Mouse (Mus musculus): ENCODE data around the gene Tbxas1. TPM values are rescaled to one million over a fixed set of nuclear protein-coding genes. Genes with fewer than 3 reads are reported as not detected.

Gene Tbxas1
- total RNA-seq (2021) = 1 to 10 TPM; 2.9 to 3.4 TPM

GRCm38 (mm10) chr6:38875258-38876070 is at the start of gene Tbxas1:
Gene Tbxas1 (plus strand): TSS chr6:38875404.
- DNase-seq (ENCODE audit: extremely low spot score in 1 of 2, low spot score in 1 of 2) = peak; percentile 23 to 40

DNA sequence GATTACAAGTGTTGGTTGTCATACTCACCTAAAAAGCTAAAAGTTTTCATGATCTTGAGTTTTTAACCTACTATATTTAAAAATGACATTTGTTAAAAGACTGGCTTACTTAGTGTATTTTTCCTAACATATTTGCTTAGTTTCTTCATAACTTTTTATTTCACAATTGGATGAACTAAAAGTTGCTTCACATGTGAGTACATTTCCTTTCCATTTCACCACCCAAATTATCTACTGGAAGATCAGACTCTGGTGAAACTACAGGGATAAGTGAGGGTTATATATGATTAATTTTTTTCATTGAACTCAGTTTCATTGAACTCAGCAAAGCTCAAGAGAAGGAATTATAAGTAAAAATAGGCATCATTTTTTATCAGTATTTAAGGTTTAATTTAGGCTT is 49.3 kb upstream of the Tbxas1 start:
- DNase-seq (ENCODE audit: extremely low spot score in 1 of 2, low spot score in 1 of 2) = no peak

- DNase-seq (ENCODE audit: extremely low spot score in 1 of 2, low spot score in 1 of 2) = no peak
Observed at GRCm38 (mm10) chr6:38826857-38827256, 48.3 kb upstream of the Tbxas1 start.

DNA sequence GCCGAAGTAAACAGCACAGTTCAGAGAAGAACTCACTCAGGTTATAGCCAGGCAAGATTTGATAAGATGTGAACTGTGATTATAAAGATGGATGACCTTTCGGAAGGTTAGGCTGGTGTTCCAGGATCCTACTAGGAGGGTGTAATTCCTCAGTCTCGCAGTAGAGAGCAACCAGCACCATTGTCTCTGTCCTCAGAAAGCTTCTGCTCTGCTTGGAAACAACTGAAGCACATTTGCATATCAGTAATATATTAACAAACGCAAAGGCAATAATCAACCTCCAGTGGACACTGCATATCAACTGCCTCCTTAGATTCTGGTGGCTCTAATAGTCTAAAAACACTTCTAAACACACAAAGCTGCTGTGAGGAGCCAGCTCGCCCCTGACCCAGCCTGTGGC is 47.8 kb upstream of the Tbxas1 start:
- no peak for DNase-seq (ENCODE audit: extremely low spot score in 1 of 2, low spot score in 1 of 2)

- no peak for DNase-seq (ENCODE audit: extremely low spot score in 1 of 2, low spot score in 1 of 2)
Observed at GRCm38 (mm10) chr6:38828211-38828610, 47.0 kb upstream of the Tbxas1 start.

- DNase-seq (ENCODE audit: extremely low spot score in 1 of 2, low spot score in 1 of 2) = no peak
Observed at GRCm38 (mm10) chr6:38829452-38829851, 45.8 kb upstream of the Tbxas1 start.

- no peak for DNase-seq (ENCODE audit: extremely low spot score in 1 of 2, low spot score in 1 of 2)
Observed at GRCm38 (mm10) chr6:38833721-38834120, 41.5 kb upstream of the Tbxas1 start.

DNA sequence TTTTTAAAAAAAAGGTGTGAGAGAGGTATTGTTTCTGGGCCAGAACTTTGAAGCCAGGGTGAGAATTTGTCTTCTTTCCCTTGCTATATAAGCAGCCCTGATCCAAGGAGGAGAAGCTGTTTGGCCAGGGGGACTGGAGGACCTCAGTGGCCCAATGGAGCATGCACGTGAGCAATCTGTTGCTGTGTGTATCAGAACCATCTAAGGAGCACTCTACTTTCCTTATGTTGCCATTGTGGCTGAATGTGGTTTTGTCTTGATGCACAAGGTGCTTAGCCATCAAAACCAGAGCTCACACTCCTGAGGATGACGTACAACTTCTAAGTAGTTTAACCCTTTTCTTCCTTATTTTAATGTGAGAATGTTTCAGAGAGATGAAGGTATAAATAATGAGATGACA is 40.5 kb upstream of the Tbxas1 start:
- no peak for DNase-seq (ENCODE audit: extremely low spot score in 1 of 2, low spot score in 1 of 2)

DNA sequence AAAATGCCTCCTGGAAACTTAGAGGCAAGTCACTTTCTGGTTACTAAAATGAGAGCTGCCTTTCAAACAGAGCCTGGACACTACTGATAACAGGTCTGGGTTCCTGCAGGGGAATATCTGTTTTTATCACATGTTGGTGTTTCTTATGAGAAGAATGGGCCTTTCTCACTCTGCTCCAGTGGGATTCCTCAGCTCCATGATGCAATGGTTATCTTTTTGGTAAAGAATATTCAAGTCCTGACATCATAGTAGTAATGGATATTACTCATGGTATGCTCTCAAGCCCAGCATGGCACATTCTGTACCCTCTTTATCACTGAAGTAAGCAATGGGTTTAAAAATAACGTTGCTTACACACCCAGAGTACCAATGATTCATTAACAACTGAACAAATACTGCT is 40.0 kb upstream of the Tbxas1 start:
- DNase-seq (ENCODE audit: extremely low spot score in 1 of 2, low spot score in 1 of 2) = no peak

DNA sequence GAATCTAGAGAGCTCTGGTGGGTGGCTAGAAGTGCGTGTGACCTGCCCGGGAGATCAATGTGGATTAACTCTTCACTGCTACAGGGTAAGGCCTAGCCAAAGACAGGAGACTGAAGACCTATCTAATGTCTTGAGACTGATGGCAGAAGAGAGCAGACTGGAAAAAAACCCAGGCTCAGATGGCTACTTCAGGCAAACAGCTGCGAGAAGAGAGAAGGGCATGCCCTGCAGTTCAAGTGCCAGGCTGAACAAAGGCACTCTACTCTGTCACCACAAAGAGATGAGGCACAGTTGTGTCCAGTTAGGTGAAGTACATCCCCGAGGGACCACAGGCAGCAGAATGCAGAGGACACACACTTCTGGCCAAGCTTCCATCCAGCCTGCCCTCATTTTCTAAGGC is 37.1 kb upstream of the Tbxas1 start:
- DNase-seq (ENCODE audit: extremely low spot score in 1 of 2, low spot score in 1 of 2) = no peak

GRCm38 (mm10) chr6:38839891-38840290 is 35.3 kb upstream of the Tbxas1 start:
- no peak for DNase-seq (ENCODE audit: extremely low spot score in 1 of 2, low spot score in 1 of 2)

DNA sequence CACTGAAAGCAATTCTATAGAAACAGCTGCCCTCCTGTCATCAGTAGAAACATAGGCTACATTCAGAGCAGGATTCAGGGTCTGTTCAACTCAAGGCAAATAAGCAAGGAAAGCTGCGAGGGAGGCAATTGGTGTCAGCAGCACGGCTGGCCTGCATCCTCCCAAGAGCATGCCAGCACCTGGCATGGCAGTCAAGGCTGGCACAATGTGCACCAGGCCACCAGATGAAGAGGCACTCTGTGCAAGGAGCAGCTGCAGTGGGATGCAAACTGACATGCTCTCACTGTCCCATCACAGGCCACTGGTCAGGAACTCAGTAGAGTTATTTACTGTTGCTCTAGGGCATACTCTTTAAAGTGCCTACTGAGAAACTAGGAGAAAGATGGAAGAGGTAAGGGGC is 34.8 kb upstream of the Tbxas1 start:
- no peak for DNase-seq (ENCODE audit: extremely low spot score in 1 of 2, low spot score in 1 of 2)

GRCm38 (mm10) chr6:38840780-38841179 is 34.4 kb upstream of the Tbxas1 start:
- DNase-seq (ENCODE audit: extremely low spot score in 1 of 2, low spot score in 1 of 2) = no peak

GRCm38 (mm10) chr6:38841551-38841950 is 33.7 kb upstream of the Tbxas1 start:
- DNase-seq (ENCODE audit: extremely low spot score in 1 of 2, low spot score in 1 of 2) = no peak

DNA sequence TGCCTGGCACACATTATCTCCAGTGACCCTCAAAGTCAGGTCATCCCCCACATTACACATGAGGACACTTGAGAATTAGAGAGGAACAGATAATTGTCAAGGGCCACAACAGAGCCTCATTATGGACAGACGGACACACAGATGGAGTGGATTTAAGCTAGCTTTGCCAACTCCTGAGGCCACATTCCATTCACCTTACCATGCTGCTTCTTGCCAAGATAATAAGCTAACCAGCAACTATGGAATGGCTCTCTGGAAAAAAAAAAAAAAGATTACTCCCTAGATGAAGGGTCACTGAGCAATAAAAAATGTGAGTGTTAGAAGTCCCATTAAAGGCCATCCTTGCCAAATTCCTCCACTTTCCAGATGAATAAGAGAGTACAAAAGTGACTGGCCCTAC is 30.1 kb upstream of the Tbxas1 start:
- no peak for DNase-seq (ENCODE audit: extremely low spot score in 1 of 2, low spot score in 1 of 2)

DNA sequence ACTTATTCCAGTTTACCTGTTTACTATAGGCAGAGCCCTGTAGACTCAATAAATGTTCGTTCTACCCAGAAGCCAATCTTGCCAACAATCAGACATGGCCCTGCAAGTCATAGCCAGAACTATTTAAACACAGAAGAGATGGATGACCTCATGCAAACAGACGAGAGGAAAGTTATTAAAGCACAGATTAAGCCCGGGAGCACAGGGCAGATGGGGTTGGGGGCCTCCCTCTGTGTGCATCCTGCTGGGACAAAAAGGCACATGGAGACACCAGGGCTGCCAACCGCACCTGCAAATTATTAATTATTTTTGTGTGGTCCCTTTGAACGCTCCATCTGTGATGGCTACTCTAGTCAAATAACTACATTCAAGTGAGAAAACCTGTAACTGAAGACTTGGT is 29.3 kb upstream of the Tbxas1 start:
- no peak for DNase-seq (ENCODE audit: extremely low spot score in 1 of 2, low spot score in 1 of 2)

DNA sequence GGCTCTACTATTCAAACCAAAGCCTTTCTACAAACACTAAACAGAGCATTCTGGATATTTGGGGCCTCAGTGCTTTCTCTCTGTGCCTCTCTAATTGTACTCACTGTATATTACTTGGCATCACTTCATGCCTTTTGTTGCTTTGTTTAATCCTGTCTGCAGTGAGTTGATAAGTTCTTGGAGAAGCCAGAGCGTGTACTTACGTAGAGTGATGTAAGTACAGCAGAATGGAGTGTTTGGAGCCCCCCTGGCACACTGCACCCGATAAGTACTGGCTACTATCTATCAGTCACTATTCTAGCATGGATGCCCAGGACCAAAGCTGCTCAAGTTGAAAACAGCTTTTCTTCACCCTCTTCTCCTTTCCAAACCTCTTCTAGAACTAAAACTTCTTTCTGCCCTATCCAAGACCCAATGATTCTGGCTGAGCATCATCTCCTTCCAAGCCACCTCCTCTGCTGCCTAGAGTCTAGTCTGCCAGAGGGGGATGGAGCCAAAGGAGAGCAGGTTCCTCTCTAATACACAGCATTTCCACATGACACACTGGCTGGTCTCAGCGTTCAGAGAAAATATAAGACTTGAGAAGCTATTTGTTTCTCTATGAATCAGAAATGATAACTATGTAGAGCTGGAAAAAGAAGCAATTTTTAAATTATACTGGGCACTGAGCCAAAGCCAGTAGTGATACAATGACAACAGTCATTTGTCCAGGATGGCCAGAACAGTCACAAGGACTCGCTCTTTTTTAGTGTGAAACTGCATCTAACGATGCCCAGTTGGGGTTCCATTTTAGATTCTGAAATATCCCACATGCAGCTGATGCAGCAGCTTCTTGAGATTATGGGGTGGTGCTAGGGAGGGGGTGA is 28.6 kb upstream of the Tbxas1 start:
- DNase-seq (ENCODE audit: extremely low spot score in 1 of 2, low spot score in 1 of 2) = no peak

DNA sequence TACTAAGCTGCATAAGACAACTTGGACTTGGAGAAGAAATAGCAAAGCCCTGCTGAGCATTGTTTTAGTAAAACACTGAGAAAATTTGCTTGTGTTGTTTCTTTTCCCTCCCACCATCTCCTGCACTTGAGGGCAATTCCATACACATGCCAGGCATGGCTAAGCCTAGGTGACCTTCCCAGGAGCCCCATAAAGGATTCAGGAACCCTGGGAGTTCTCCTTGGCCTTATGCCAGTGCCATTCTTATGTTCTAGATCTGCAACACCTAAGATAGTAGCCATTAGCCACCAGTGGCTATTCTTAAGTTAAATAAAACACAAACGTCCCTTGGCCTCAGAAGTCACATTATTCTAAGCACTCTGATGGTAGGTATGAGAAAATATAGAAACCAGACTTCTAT is 27.8 kb upstream of the Tbxas1 start:
- no peak for DNase-seq (ENCODE audit: extremely low spot score in 1 of 2, low spot score in 1 of 2)

GRCm38 (mm10) chr6:38847958-38848910 is 27.0 kb upstream of the Tbxas1 start:
- DNase-seq (ENCODE audit: extremely low spot score in 1 of 2, low spot score in 1 of 2) = no peak

GRCm38 (mm10) chr6:38850715-38851259 is 24.4 kb upstream of the Tbxas1 start:
- no peak for DNase-seq (ENCODE audit: extremely low spot score in 1 of 2, low spot score in 1 of 2)
